Mouse (Mus musculus) small intestine, adult 2 months (tissue): ENCODE results near the gene Kcnh7.

Experiments
- CTCF ChIP-seq: fragments of 200-500 bp; IDR thresholded peaks from 2 replicates; pipeline ENCODE4 v1.5.1; 2012; ENCODE audit warnings: low read depth, mild to moderate bottlenecking, control low read depth, inconsistent platforms, low read length, moderate library complexity, mixed read lengths; ENCODE audit not compliant: insufficient replicate concordance, insufficient read length; ENCODE audit errors: extremely low read depth
- POLR2A ChIP-seq: fragments of 200-500 bp; IDR thresholded peaks from 2 replicates; pipeline ENCODE4 v1.6.1; 2012; ENCODE audit warnings: low read depth, mild to moderate bottlenecking, control low read depth, inconsistent platforms, low read length, moderate library complexity

DNA sequence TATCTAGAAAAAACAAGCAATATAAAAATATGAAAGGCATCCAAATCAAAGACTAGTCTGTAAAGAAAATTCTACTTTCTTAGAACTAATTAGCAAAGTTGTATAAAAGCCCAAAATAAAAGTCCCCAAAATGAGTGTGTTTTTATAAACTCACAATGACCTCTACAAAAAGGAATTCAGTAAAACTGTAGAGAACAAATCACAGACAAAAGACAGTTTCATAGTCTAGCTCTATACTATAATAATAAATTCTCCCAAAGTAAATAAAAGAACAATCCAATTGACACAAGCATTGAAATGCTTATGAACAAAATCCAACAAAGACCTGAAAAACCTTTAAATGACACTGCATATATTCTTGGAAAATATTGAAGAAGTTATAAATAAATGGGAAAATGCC lies 169.2 kb downstream of the Kcnh7 start:
- TF ChIP-seq POLR2A = no peak
- TF ChIP-seq CTCF = no peak
